ENCODE assay signal across 8 mouse cellular contexts in genomic region chr4:151275292-151275691, GRCm38 (mm10).
A peak's percentile ranks its signal among the peaks of the same experiment; 100 is the strongest.
DNase-seq lines count a peak whose midpoint lies in the region; ATAC-seq lines count a peak whose summit lies in the region.
"Had no signal": no experiment of that assay in that cellular context is flagged by ENCODE, and none has a peak within 500 bp of the region (broad histone marks: within the 10 kb centered on the region; RNA-seq: fewer than 3 reads in every experiment).

No protein-coding gene starts in this region.

- peak; percentile 14 for DNase-seq in urinary bladder, postnatal 25 days (ENCODE audit: low spot score)
- no peak for DNase-seq in urinary bladder, adult 2 months (ENCODE audit: low spot score)
- DNase-seq in cerebellum, postnatal 36 days = peak; percentile 55
- DNase-seq in layer of hippocampus, adult 9-11 months = peak; percentile 89
- DNase-seq in right cerebral cortex, postnatal 25 days = peak; percentile 86
- no peak for DNase-seq in lung, postnatal 14 days

- H3K9ac ChIP-seq in intestine, embryonic 16.5 days (ENCODE audit: low read depth, low read length) = no peak overlapping the region

- no peaks in the 10 kb centered on the region for H3K36me3 ChIP-seq in intestine, embryonic 16.5 days (ENCODE audit: control insufficient read depth, insufficient read depth, low read length)

- H3K9me3 ChIP-seq in intestine, embryonic 16.5 days (ENCODE audit: control insufficient read depth, low read length) = no peaks in the 10 kb centered on the region

- no peak overlapping the region for H3K27ac ChIP-seq in intestine, embryonic 16.5 days (ENCODE audit: low read length)
- H3K27ac ChIP-seq: kidney, postnatal 0 days had no signal

- 59% methylated on average over 13 of the region's 13 CpGs for WGBS in intestine, embryonic 16.5 days

- peaks cover 3% of the 10 kb centered on the region; the same call in 1 of the 2 replicates for H3K4me1 ChIP-seq in intestine, embryonic 16.5 days (ENCODE audit: control insufficient read depth, insufficient read depth, low read length)

- no peak overlapping the region for H3K4me2 ChIP-seq in intestine, embryonic 16.5 days (ENCODE audit: low read depth, low read length)

- no peak overlapping the region for H3K4me3 ChIP-seq in intestine, embryonic 16.5 days (ENCODE audit: low read length)

- no peak for ATAC-seq in intestine, embryonic 16.5 days

- H3K27me3 ChIP-seq in intestine, embryonic 16.5 days (replicated peaks; ENCODE audit: control insufficient read depth, insufficient read depth, low read length) = no peaks in the 10 kb centered on the region

Comparison
In these comparisons a context has a peak if more than half of its experiments do, and no peak if none do; other contexts are left out.
1. DNase-seq: peak in urinary bladder, postnatal 25 days (single experiment), cerebellum, postnatal 36 days (2 of 2), layer of hippocampus, adult 9-11 months (single experiment) and right cerebral cortex, postnatal 25 days (single experiment); none in urinary bladder, adult 2 months (single experiment) and lung, postnatal 14 days (single experiment).